Mouse (Mus musculus) brain, embryonic 18.5 days (tissue): ENCODE data around the gene Paqr4.

Experiments
- DNase-seq: peaks from one replicate; pipeline ENCODE4 v3.0.0-alpha.2; 2012; ENCODE audit warnings: low read depth, low spot score

Gene Paqr4

GRCm38 (mm10) chr17:23749400-23750191, 8.9 kb upstream of the Paqr4 start:
- no peak for DNase-seq

- DNase-seq, result no peak
Measured at GRCm38 (mm10) chr17:23748631-23749391, 8.1 kb upstream of the Paqr4 start.

GRCm38 (mm10) chr17:23748026-23748425, 7.4 kb upstream of the Paqr4 start:
- no peak for DNase-seq

- no peak for DNase-seq
Measured at GRCm38 (mm10) chr17:23747471-23747870, 6.8 kb upstream of the Paqr4 start.

GRCm38 (mm10) chr17:23746767-23747166, 6.1 kb upstream of the Paqr4 start:
- no peak for DNase-seq

- DNase-seq, result no peak
Measured at GRCm38 (mm10) chr17:23746311-23746710, 5.6 kb upstream of the Paqr4 start.

- no peak for DNase-seq
Measured at GRCm38 (mm10) chr17:23745301-23746251, 4.9 kb upstream of the Paqr4 start, which contains the start of gene Kremen2. Gene Kremen2 (minus strand): TSS chr17:23745833.

GRCm38 (mm10) chr17:23744651-23745050, 4.0 kb upstream of the Paqr4 start:
- DNase-seq, result no peak

GRCm38 (mm10) chr17:23744076-23744475, 3.4 kb upstream of the Paqr4 start:
- DNase-seq, result no peak

GRCm38 (mm10) chr17:23742941-23743340, 2.3 kb upstream of the Paqr4 start:
- DNase-seq, result no peak

GRCm38 (mm10) chr17:23742210-23742793, 1.6 kb upstream of the Paqr4 start:
- DNase-seq, result no peak

- DNase-seq, result no peak
Measured at GRCm38 (mm10) chr17:23741359-23742209, 917 bp upstream of the Paqr4 start.

- DNase-seq, result peak; percentile 77
Measured at GRCm38 (mm10) chr17:23740136-23740584, 507 bp downstream of the Paqr4 start.

GRCm38 (mm10) chr17:23739202-23740135, 1.2 kb downstream of the Paqr4 start:
- no peak for DNase-seq

GRCm38 (mm10) chr17:23738836-23739201, 1.8 kb downstream of the Paqr4 start:
- no peak for DNase-seq

GRCm38 (mm10) chr17:23737493-23738445, 2.9 kb downstream of the Paqr4 start:
- no peak for DNase-seq

- DNase-seq, result no peak
Measured at GRCm38 (mm10) chr17:23734341-23734740, 6.3 kb downstream of the Paqr4 start.

- DNase-seq, result no peak
Measured at GRCm38 (mm10) chr17:23730441-23730840, 10.2 kb downstream of the Paqr4 start.
